13 mouse cellular contexts compared by ENCODE assay signal in genomic region chr1:126469818-126470544, GRCm38 (mm10).
DNase-seq lines count a peak whose midpoint lies in the region; ATAC-seq lines count a peak whose summit lies in the region.
"Had no signal": no experiment of that assay in that cellular context is flagged by ENCODE, and none has a peak within 500 bp of the region (broad histone marks: within the 10 kb centered on the region; RNA-seq: fewer than 3 reads in every experiment).

No protein-coding gene starts in this region.

- no peaks in the 10 kb centered on the region for H3K4me1 ChIP-seq in limb, embryonic 10.5 days
- 0 out of 2 replicates have a peak, but pooled peaks cover 2% of the 10 kb centered on the region for H3K4me1 ChIP-seq in intestine, embryonic 15.5 days (replicated peaks)

- peak; percentile 25 for DNase-seq in layer of hippocampus, adult 11-12 months (ENCODE audit: low spot score)
- no peak for DNase-seq in layer of hippocampus, postnatal 10 days (ENCODE audit: low spot score in 2 of 2)
- peak; percentile 52 for DNase-seq in brain, embryonic 18.5 days (ENCODE audit: low read depth, low spot score)
- peak; percentile 48 for DNase-seq in cerebellum, adult 9-10 months
- peak; percentile 45 for DNase-seq in left cerebral cortex, postnatal 36 days (ENCODE audit: low spot score in 2 of 2)
- DNase-seq in limb, embryonic 10.5 days (ENCODE audit: low spot score): no peak
- DNase-seq: spleen, adult 18-20 months; thymus, postnatal 14 days had no signal

- H3K9ac ChIP-seq in intestine, embryonic 15.5 days: no peak overlapping the region
- H3K9ac ChIP-seq: heart, embryonic 13.5 days had no signal

- H3K9me3 ChIP-seq in limb, embryonic 10.5 days (replicated peaks): no peaks in the 10 kb centered on the region
- no peaks in the 10 kb centered on the region for H3K9me3 ChIP-seq in intestine, embryonic 15.5 days
- H3K9me3 ChIP-seq: heart, embryonic 13.5 days had no signal

- H3K27me3 ChIP-seq in limb, embryonic 10.5 days (ENCODE audit: low read depth, poor library complexity, severe bottlenecking): no peaks in the 10 kb centered on the region
- H3K27me3 ChIP-seq in intestine, embryonic 15.5 days (replicated peaks): no peaks in the 10 kb centered on the region
- H3K27me3 ChIP-seq: heart, embryonic 13.5 days had no signal

- H3K27ac ChIP-seq in limb, embryonic 10.5 days: no peak overlapping the region
- no peak overlapping the region; the same call in 1 of the 2 replicates for H3K27ac ChIP-seq in intestine, embryonic 15.5 days
- H3K27ac ChIP-seq: heart, embryonic 13.5 days; macrophage had no signal

- no peak overlapping the region for H3K4me2 ChIP-seq in intestine, embryonic 15.5 days (replicated peaks)
- H3K4me2 ChIP-seq: heart, embryonic 13.5 days had no signal

- H3K36me3 ChIP-seq in limb, embryonic 10.5 days: no peaks in the 10 kb centered on the region
- H3K36me3 ChIP-seq in intestine, embryonic 15.5 days: no peaks in the 10 kb centered on the region
- H3K36me3 ChIP-seq: heart, embryonic 13.5 days had no signal

- intact Hi-C loops in left cerebral cortex, postnatal 36 days (cut with DNase I): no loop called here

- 86% methylated on average over 5 of the region's 5 CpGs for WGBS in limb, embryonic 10.5 days
- WGBS in intestine, embryonic 15.5 days: 59% methylated on average over 5 of the region's 5 CpGs

- H3K4me3 ChIP-seq in limb, embryonic 10.5 days: no peak overlapping the region
- no peak overlapping the region for H3K4me3 ChIP-seq in intestine, embryonic 15.5 days (replicated peaks)
- H3K4me3 ChIP-seq: heart, embryonic 13.5 days had no signal

- ATAC-seq in intestine, embryonic 15.5 days: no peak
- ATAC-seq: activated CD4-positive, CD25-positive, alpha-beta regulatory T cell, adult 4 months; intestine, postnatal 0 days had no signal

Comparison
In these comparisons a context has a peak if more than half of its experiments do, and no peak if none do; other contexts are left out.
1. DNase-seq: peak in layer of hippocampus, adult 11-12 months (single experiment), brain, embryonic 18.5 days (single experiment), cerebellum, adult 9-10 months (single experiment) and left cerebral cortex, postnatal 36 days (2 of 2); none in layer of hippocampus, postnatal 10 days (0 of 2) and limb, embryonic 10.5 days (single experiment).